Mouse (Mus musculus): ENCODE results near the gene Mrtfa. TPM values are rescaled to one million over a fixed set of nuclear protein-coding genes. Genes with fewer than 3 reads are reported as not detected.
"Not testable (repeated sequence)": the region's sequence is repeated elsewhere in the genome, so short reads cannot be mapped to it uniquely, and the experiment has no call there.

The Mrtfa gene
- polyA plus RNA-seq, 1 experiment from 2014 or later: 31.3 TPM

- WGBS: 92% methylated on average over 3 of the region's 3 CpGs
Observed at GRCm38 (mm10) chr15:81227275-81227674, 36.7 kb upstream of the Mrtfa start.

GRCm38 (mm10) chr15:81226796-81227195, 36.2 kb upstream of the Mrtfa start:
- WGBS: 51% methylated on average over 4 of the region's 4 CpGs
- Histone ChIP-seq H3K9me3 (ENCODE audit: control insufficient read depth, low read length) (no peaks in the 10 kb centered on the region), H3K4me2 (ENCODE audit: low read depth, low read length) (no peak overlapping the region), H3K4me1 (ENCODE audit: control insufficient read depth, insufficient read depth, low read length) (no peaks in the 10 kb centered on the region), H3K9ac (replicated peaks; ENCODE audit: low read depth, low read length) (no peak overlapping the region), H3K36me3 (ENCODE audit: control insufficient read depth, insufficient read depth, low read length) (no peaks in the 10 kb centered on the region), H3K27ac (ENCODE audit: low read depth, low read length) (no peak overlapping the region), H3K4me3 (ENCODE audit: low read depth, low read length) (no peak overlapping the region), H3K27me3 (ENCODE audit: control insufficient read depth, insufficient read depth, low read length) (no peaks in the 10 kb centered on the region)
- ATAC-seq (ENCODE audit: low read depth): no peak

More at GRCm38 (mm10) chr15:81227275-81227674, 36.7 kb upstream of the Mrtfa start:
- Histone ChIP-seq H3K27ac (ENCODE audit: low read depth, low read length) (no peak overlapping the region), H3K4me3 (ENCODE audit: low read depth, low read length) (no peak overlapping the region), H3K9me3 (ENCODE audit: control insufficient read depth, low read length) (no peaks in the 10 kb centered on the region), H3K4me2 (ENCODE audit: low read depth, low read length) (no peak overlapping the region), H3K27me3 (ENCODE audit: control insufficient read depth, insufficient read depth, low read length) (no peaks in the 10 kb centered on the region), H3K36me3 (ENCODE audit: control insufficient read depth, insufficient read depth, low read length) (no peaks in the 10 kb centered on the region), H3K9ac (replicated peaks; ENCODE audit: low read depth, low read length) (no peak overlapping the region), H3K4me1 (ENCODE audit: control insufficient read depth, insufficient read depth, low read length) (no peaks in the 10 kb centered on the region)
- ATAC-seq (ENCODE audit: low read depth): no peak

GRCm38 (mm10) chr15:81225732-81226131, 35.2 kb upstream of the Mrtfa start:
- Histone ChIP-seq H3K9me3 (ENCODE audit: control insufficient read depth, low read length) (no peaks in the 10 kb centered on the region), H3K4me2 (ENCODE audit: low read depth, low read length) (no peak overlapping the region), H3K4me1 (ENCODE audit: control insufficient read depth, insufficient read depth, low read length) (no peaks in the 10 kb centered on the region), H3K9ac (replicated peaks; ENCODE audit: low read depth, low read length) (no peak overlapping the region), H3K36me3 (ENCODE audit: control insufficient read depth, insufficient read depth, low read length) (no peaks in the 10 kb centered on the region), H3K27me3 (ENCODE audit: control insufficient read depth, insufficient read depth, low read length) (no peaks in the 10 kb centered on the region), H3K4me3 (ENCODE audit: low read depth, low read length) (no peak overlapping the region), H3K27ac (ENCODE audit: low read depth, low read length) (no peak overlapping the region)
- ATAC-seq (ENCODE audit: low read depth): no peak
- WGBS: 71% methylated on average over 6 of the region's 6 CpGs

- Histone ChIP-seq H3K4me3 (ENCODE audit: low read depth, low read length) (no peak overlapping the region), H3K27ac (ENCODE audit: low read depth, low read length) (no peak overlapping the region), H3K4me2 (ENCODE audit: low read depth, low read length) (no peak overlapping the region), H3K9ac (replicated peaks; ENCODE audit: low read depth, low read length) (no peak overlapping the region), H3K36me3 (ENCODE audit: control insufficient read depth, insufficient read depth, low read length) (no peaks in the 10 kb centered on the region), H3K27me3 (ENCODE audit: control insufficient read depth, insufficient read depth, low read length) (no peaks in the 10 kb centered on the region), H3K9me3 (ENCODE audit: control insufficient read depth, low read length) (no peaks in the 10 kb centered on the region), H3K4me1 (ENCODE audit: control insufficient read depth, insufficient read depth, low read length) (no peaks in the 10 kb centered on the region)
- no peak for ATAC-seq (ENCODE audit: low read depth)
- WGBS: 87% methylated on average over 10 of the region's 10 CpGs
Observed at GRCm38 (mm10) chr15:81225016-81225415, 34.5 kb upstream of the Mrtfa start.

GRCm38 (mm10) chr15:81221446-81221845, 30.9 kb upstream of the Mrtfa start:
- H3K4me3 ChIP-seq (ENCODE audit: low read depth, low read length): no peak overlapping the region
- H3K36me3 ChIP-seq (ENCODE audit: control insufficient read depth, insufficient read depth, low read length): no peaks in the 10 kb centered on the region
- ATAC-seq (ENCODE audit: low read depth): no peak
- 78% methylated on average over 6 of the region's 6 CpGs for WGBS
- no peak overlapping the region for H3K9ac ChIP-seq (replicated peaks; ENCODE audit: low read depth, low read length)
- H3K27me3 ChIP-seq (ENCODE audit: control insufficient read depth, insufficient read depth, low read length): no peaks in the 10 kb centered on the region
- no peak overlapping the region for H3K4me2 ChIP-seq (ENCODE audit: low read depth, low read length)
- H3K27ac ChIP-seq (ENCODE audit: low read depth, low read length): no peak overlapping the region
- H3K4me1 ChIP-seq (ENCODE audit: control insufficient read depth, insufficient read depth, low read length): no peaks in the 10 kb centered on the region
- H3K9me3 ChIP-seq (ENCODE audit: control insufficient read depth, low read length): no peaks in the 10 kb centered on the region

DNA sequence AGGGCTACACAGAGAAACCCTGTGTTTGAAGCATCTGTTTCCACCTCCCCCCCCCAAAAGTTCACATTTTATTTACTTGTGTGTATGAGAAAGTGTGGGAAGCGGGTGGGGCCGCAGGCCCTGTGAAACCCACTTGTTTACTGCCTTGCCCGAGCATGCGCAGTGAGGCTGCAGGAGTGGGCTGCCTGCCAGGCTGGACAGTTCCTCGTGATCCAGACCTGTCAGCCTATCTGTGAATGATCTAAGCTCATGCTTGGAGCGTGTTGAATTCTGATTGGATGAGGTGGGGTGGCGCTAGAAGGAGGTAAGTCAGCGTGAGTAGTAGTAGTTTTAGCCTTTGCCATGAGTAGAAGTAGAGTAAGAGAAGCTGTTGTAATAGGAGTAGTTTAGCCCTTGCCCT, 29.5 kb upstream of the Mrtfa start:
- not testable (repeated sequence) for ATAC-seq (ENCODE audit: low read depth); H3K9me3 ChIP-seq (ENCODE audit: control insufficient read depth, low read length); H3K27me3 ChIP-seq (ENCODE audit: control insufficient read depth, insufficient read depth, low read length); H3K27ac ChIP-seq (ENCODE audit: low read depth, low read length); H3K4me2 ChIP-seq (ENCODE audit: low read depth, low read length); H3K36me3 ChIP-seq (ENCODE audit: control insufficient read depth, insufficient read depth, low read length); H3K9ac ChIP-seq (replicated peaks; ENCODE audit: low read depth, low read length); H3K4me3 ChIP-seq (ENCODE audit: low read depth, low read length); H3K4me1 ChIP-seq (ENCODE audit: control insufficient read depth, insufficient read depth, low read length)
- 71% methylated on average over 8 of the region's 8 CpGs for WGBS

DNA sequence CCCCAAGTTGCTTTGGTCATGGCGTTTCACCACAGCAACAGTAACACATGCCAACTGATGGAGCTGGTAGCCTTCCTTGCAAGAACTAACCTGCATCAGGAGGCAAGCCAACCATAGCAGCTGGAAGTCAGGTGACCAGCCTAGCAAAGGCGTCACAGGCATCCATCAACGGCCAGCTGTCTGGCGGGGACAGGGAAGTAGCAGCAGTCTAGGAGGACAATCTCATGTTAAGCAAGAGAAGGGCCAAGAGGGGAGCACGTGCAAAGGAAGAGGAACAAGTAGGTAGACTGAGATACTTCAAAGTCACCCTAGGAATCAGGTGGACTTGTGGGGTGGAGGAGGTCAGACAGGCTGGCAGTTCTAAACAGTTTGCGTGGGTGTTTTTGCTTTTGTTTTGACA, 28.5 kb upstream of the Mrtfa start:
- ATAC-seq (ENCODE audit: low read depth): no peak
- Histone ChIP-seq H3K27ac (ENCODE audit: low read depth, low read length) (no peak overlapping the region), H3K36me3 (ENCODE audit: control insufficient read depth, insufficient read depth, low read length) (no peaks in the 10 kb centered on the region), H3K4me2 (ENCODE audit: low read depth, low read length) (no peak overlapping the region), H3K9me3 (ENCODE audit: control insufficient read depth, low read length) (no peaks in the 10 kb centered on the region), H3K27me3 (ENCODE audit: control insufficient read depth, insufficient read depth, low read length) (no peaks in the 10 kb centered on the region), H3K4me3 (ENCODE audit: low read depth, low read length) (no peak overlapping the region), H3K4me1 (ENCODE audit: control insufficient read depth, insufficient read depth, low read length) (no peaks in the 10 kb centered on the region), H3K9ac (replicated peaks; ENCODE audit: low read depth, low read length) (no peak overlapping the region)
- WGBS: 75% methylated on average over 6 of the region's 6 CpGs

- WGBS: 85% methylated on average over 19 of the region's 19 CpGs
- H3K9me3 ChIP-seq (ENCODE audit: control insufficient read depth, low read length): no peaks in the 10 kb centered on the region
- H3K9ac ChIP-seq (replicated peaks; ENCODE audit: low read depth, low read length): no peak overlapping the region
- H3K4me1 ChIP-seq (ENCODE audit: control insufficient read depth, insufficient read depth, low read length): no peaks in the 10 kb centered on the region
- no peak for ATAC-seq (ENCODE audit: low read depth)
- H3K27ac ChIP-seq (ENCODE audit: low read depth, low read length): no peak overlapping the region
- H3K4me3 ChIP-seq (ENCODE audit: low read depth, low read length): no peak overlapping the region
- no peaks in the 10 kb centered on the region for H3K36me3 ChIP-seq (ENCODE audit: control insufficient read depth, insufficient read depth, low read length)
- H3K4me2 ChIP-seq (ENCODE audit: low read depth, low read length): no peak overlapping the region
- H3K27me3 ChIP-seq (ENCODE audit: control insufficient read depth, insufficient read depth, low read length): no peaks in the 10 kb centered on the region
Observed at GRCm38 (mm10) chr15:81216906-81217653, 26.5 kb upstream of the Mrtfa start.

DNA sequence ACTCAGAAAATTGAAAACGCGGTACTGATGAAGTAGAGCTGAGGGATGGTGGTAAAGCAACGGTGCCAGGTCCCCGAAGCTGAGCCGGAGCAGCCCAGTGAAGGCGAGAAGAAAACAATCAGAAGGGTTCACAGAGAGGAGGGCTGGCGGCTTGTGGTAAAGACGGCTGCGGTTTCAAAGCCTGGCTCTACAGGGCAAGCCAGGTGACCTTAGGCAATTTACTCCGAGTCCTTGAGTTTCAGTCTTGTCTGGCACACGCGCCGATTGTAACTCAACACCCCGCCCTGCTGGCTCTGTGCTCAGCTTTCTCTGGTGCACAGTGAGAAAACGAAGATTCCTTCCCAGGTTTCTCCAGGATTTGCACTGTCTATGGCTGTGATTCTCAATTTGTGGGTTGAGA, 22.4 kb upstream of the Mrtfa start:
- no peak for ATAC-seq (ENCODE audit: low read depth)
- Histone ChIP-seq H3K9ac (replicated peaks; ENCODE audit: low read depth, low read length) (no peak overlapping the region), H3K4me1 (ENCODE audit: control insufficient read depth, insufficient read depth, low read length) (no peaks in the 10 kb centered on the region), H3K36me3 (ENCODE audit: control insufficient read depth, insufficient read depth, low read length) (no peaks in the 10 kb centered on the region), H3K27me3 (ENCODE audit: control insufficient read depth, insufficient read depth, low read length) (no peaks in the 10 kb centered on the region), H3K9me3 (ENCODE audit: control insufficient read depth, low read length) (no peaks in the 10 kb centered on the region), H3K4me3 (ENCODE audit: low read depth, low read length) (no peak overlapping the region), H3K27ac (ENCODE audit: low read depth, low read length) (no peak overlapping the region), H3K4me2 (ENCODE audit: low read depth, low read length) (no peak overlapping the region)
- 77% methylated on average over 15 of the region's 15 CpGs for WGBS
